Mouse (Mus musculus) MEL (cell line): ENCODE measurements around the gene Tmpo.
A peak's percentile ranks its signal among the peaks of the same experiment; 100 is the strongest.

ENCODE experiments used
- CTCF ChIP-seq, 3 experiments: IDR thresholded peaks in 2 of 3; conservative IDR thresholded peaks in 1 of 3; 2 replicates each; pipeline ENCODE4 v1.5.1; 2011 to 2012; ENCODE audit warnings: low read length in 3 of 3, low read depth in 2 of 3, mild to moderate bottlenecking in 2 of 3, improper control_type of control experiment in 1 of 3, inconsistent platforms in 1 of 3, mixed read lengths in 1 of 3, moderate library complexity in 1 of 3; ENCODE audit not compliant: control insufficient read depth in 1 of 3, insufficient read depth in 1 of 3, poor library complexity in 1 of 3, severe bottlenecking in 1 of 3
- E2F4 ChIP-seq: IDR thresholded peaks from 2 replicates; pipeline ENCODE4 v1.6.1; 2011; ENCODE audit warnings: low read depth, low read length, improper control_type of control experiment, borderline replicate concordance
- GATA1 ChIP-seq: IDR thresholded peaks from 2 replicates; pipeline ENCODE4 v1.6.1; 2011; ENCODE audit warnings: low read depth, low read length, improper control_type of control experiment
- MAX ChIP-seq: IDR thresholded peaks from 2 replicates; pipeline ENCODE4 v1.6.1; 2011; ENCODE audit warnings: low read length, improper control_type of control experiment
- MEF2A ChIP-seq: IDR thresholded peaks from 2 replicates; pipeline ENCODE4 v1.6.1; 2014; ENCODE audit warnings: low read depth, mild to moderate bottlenecking, inconsistent platforms, low read length, improper control_type of control experiment; ENCODE audit not compliant: poor library complexity, insufficient replicate concordance, severe bottlenecking; ENCODE audit errors: extremely low read depth
- RAD21 ChIP-seq: IDR thresholded peaks from 2 replicates; pipeline ENCODE4 v1.6.1; 2011; ENCODE audit warnings: mild to moderate bottlenecking, low read depth, low read length, improper control_type of control experiment

GRCm38 (mm10) chr10:91189476-91189875, 8.4 kb upstream of the Tmpo start:
- TF ChIP-seq CTCF (IDR thresholded peaks at IDR 0.05 in 2 of 3, conservative IDR thresholded peaks at IDR 0.05 in 1 of 3; ENCODE audit: control insufficient read depth in 1 of 3, insufficient read depth in 1 of 3, low read depth in 2 of 3, low read length in 3 of 3, poor library complexity in 1 of 3, severe bottlenecking in 1 of 3) (no peak), E2F4 (no peak), RAD21 (no peak), GATA1 (peak; percentile 58; the same call in 1 of the 2 replicates), MAX (no peak), MEF2A (no peak)
